ENCODE assay signal across 8 mouse cellular contexts in the genomic region with DNA sequence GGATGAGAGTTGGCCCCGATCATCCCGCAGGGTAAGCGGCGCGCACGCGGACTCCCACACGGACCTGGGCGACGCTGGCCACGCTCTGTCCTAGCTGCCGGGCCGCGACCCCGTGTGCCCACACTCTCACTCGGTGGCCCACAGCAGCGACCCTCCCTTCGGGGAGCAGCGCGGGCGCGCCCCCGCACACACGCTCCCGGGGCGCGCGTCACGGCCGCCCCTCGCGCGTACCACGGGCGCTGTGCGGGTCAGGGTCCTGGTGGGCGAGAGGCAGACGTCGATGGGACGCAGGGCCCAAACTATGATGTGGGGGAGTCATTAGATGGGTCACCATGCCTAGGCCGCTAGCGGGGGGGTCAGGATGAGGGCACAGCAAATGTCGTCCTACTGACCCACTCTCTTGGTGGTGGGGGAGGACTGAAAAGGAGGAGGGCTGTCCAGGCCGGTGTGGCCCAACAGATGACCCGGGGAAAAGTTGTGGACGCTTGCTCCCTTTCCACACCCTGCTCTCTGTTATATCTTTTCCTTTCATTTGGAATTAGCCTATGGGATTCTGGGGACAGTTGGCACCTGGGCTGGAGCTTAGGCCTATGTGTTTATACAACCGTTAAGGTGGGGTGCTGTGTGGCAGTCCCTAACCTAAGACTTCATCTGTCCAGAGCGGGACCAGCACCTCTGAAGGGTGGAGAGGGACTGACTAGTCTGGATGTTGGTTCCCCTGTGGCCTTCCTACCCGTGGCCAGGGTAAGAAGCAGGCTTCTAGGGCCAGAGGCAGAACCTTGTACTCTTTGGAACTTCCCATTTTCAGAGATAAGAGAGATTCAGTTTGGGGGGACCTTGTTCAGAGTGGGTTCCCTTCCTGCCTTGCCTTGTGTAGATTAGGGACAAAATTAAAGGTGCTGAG. TPM values are rescaled to one million over a fixed set of nuclear protein-coding genes. Genes with fewer than 3 reads are reported as not detected.
DNase-seq lines count a peak whose midpoint lies in the region; ATAC-seq and TF ChIP-seq lines count a peak whose summit lies in the region.

No protein-coding gene starts in this region.

- H3K27ac ChIP-seq in heart, postnatal 0 days (ENCODE audit: low read depth) = peak overlapping the region; percentile 87
- H3K27ac ChIP-seq in liver, embryonic 14.5 days = peak overlapping the region; percentile 16
- peak overlapping the region; percentile 31 for H3K27ac ChIP-seq in small intestine, adult 2 months (ENCODE audit: insufficient read depth, low read depth, low read length)

- peak overlapping the region; percentile 94 for H3K4me2 ChIP-seq in heart, postnatal 0 days (ENCODE audit: low read depth, low read length)
- H3K4me2 ChIP-seq in liver, embryonic 14.5 days (ENCODE audit: low read depth) = peak overlapping the region; percentile 72

- H3K9me3 ChIP-seq in heart, postnatal 0 days (replicated peaks; ENCODE audit: control insufficient read depth, low read length) = no peaks in the 10 kb centered on the region
- no peaks in the 10 kb centered on the region for H3K9me3 ChIP-seq in liver, embryonic 14.5 days (ENCODE audit: control insufficient read depth, low read length)

- peaks cover 40% of the 10 kb centered on the region for H3K4me1 ChIP-seq in heart, postnatal 0 days (ENCODE audit: control insufficient read depth, insufficient read depth)
- peaks cover 45 to 68% of the 10 kb centered on the region in 2 experiments for H3K4me1 ChIP-seq in liver, embryonic 14.5 days (replicated peaks; ENCODE audit: control insufficient read depth in 2 of 2, insufficient read depth in 2 of 2, low read length in 1 of 2)
- peaks cover 47% of the 10 kb centered on the region for H3K4me1 ChIP-seq in small intestine, adult 2 months (ENCODE audit: control insufficient read depth, insufficient read depth, insufficient read length, low read length)

- DNase-seq in embryo, embryonic 10 days (ENCODE audit: low spot score) = peak; percentile 47
- no peak for DNase-seq in embryo, embryonic 10.5 days (ENCODE audit: low spot score)
- DNase-seq in 416B (ENCODE audit: low read depth) = peak; percentile 59
- peak; percentile 78 for DNase-seq in cerebellum, adult 9-10 months
- no peak for DNase-seq in heart, postnatal 0 days (ENCODE audit: low spot score)
- no peak for DNase-seq in liver, embryonic 14.5 days (ENCODE audit: low read depth in 3 of 3, low spot score in 3 of 3)
- no peak for DNase-seq in frontal cortex, adult 2 months (ENCODE audit: extremely low spot score in 1 of 2, low spot score in 1 of 2)

- TF ChIP-seq POLR2A in small intestine, adult 2 months (IDR thresholded peaks at IDR 0.05; ENCODE audit: low read depth, low read length) = no peak

- TF ChIP-seq CTCF in heart, postnatal 0 days (IDR thresholded peaks at IDR 0.05; ENCODE audit: low read depth) = no peak
- TF ChIP-seq CTCF in liver, embryonic 14.5 days (IDR thresholded peaks at IDR 0.05; ENCODE audit: low read depth) = no peak
- no peak for TF ChIP-seq CTCF in small intestine, adult 2 months (IDR thresholded peaks at IDR 0.05; ENCODE audit: extremely low read depth, insufficient read length, insufficient replicate concordance, low read depth, low read length)

- ATAC-seq in heart, postnatal 0 days (ENCODE audit: insufficient read depth, low read depth) = peak; percentile 37
- ATAC-seq in liver, embryonic 14.5 days (ENCODE audit: insufficient read depth) = peak; percentile 48

- peak overlapping the region; percentile 89 for H3K4me3 ChIP-seq in heart, postnatal 0 days (ENCODE audit: low read depth, low read length)
- peak overlapping the region; percentile 60 to 74 for H3K4me3 ChIP-seq in liver, embryonic 14.5 days (ENCODE audit: insufficient read depth in 1 of 2, low read depth in 2 of 2, low read length in 2 of 2)
- peak overlapping the region; percentile 78 for H3K4me3 ChIP-seq in small intestine, adult 2 months (ENCODE audit: low read depth, low read length)

- 1% methylated on average over 38 of the region's 49 CpGs for WGBS in heart, postnatal 0 days
- under 1% methylated on average over 43 of the region's 49 CpGs for WGBS in liver, embryonic 14.5 days (ENCODE audit: insufficient replicate concordance)
- WGBS in small intestine, adult 2 months = 2% methylated on average over 49 of the region's 49 CpGs

- H3K27me3 ChIP-seq in heart, postnatal 0 days (ENCODE audit: control insufficient read depth, insufficient read depth, low read length) = no peaks in the 10 kb centered on the region
- no peaks in the 10 kb centered on the region for H3K27me3 ChIP-seq in liver, embryonic 14.5 days (ENCODE audit: control insufficient read depth, insufficient read depth, low read length)
- H3K27me3 ChIP-seq in small intestine, adult 2 months (ENCODE audit: control insufficient read depth, insufficient read depth, low read length) = no peaks in the 10 kb centered on the region

- no peaks in the 10 kb centered on the region for H3K36me3 ChIP-seq in heart, postnatal 0 days (replicated peaks; ENCODE audit: control insufficient read depth, insufficient read depth, low read length)
- H3K36me3 ChIP-seq in liver, embryonic 14.5 days (replicated peaks; ENCODE audit: control insufficient read depth, insufficient read depth, low read depth) = no peaks in the 10 kb centered on the region
- H3K36me3 ChIP-seq in small intestine, adult 2 months (ENCODE audit: control insufficient read depth, insufficient read depth, low read length) = no peaks in the 10 kb centered on the region

- TF ChIP-seq EP300 in heart, postnatal 0 days (IDR thresholded peaks at IDR 0.05; ENCODE audit: low read depth) = no peak
- TF ChIP-seq EP300 in liver, embryonic 14.5 days (IDR thresholded peaks at IDR 0.05; ENCODE audit: low read depth) = no peak

- peak overlapping the region; percentile 90 for H3K9ac ChIP-seq in heart, postnatal 0 days (replicated peaks; ENCODE audit: low read depth, low read length)
- H3K9ac ChIP-seq in liver, embryonic 14.5 days (replicated peaks) = peak overlapping the region; percentile 65

RNA-seq across cellular contexts. Expression of a gene that starts 1.7 kb away (rescaled TPM):
- total RNA-seq in heart, postnatal 0 days (2014; rRNA removed; ENCODE audit: low replicate concordance) = 31.8 and 35.0 TPM in 2 replicates
- polyA plus RNA-seq in heart, postnatal 0 days (2015; fragmentation: Nextera tagmentation; extraction: Ambion mirVana) = 15.4 and 16.2 TPM in 2 replicates
- 6.1 and 7.5 TPM in 2 replicates for polyA plus RNA-seq in liver, embryonic 14.5 days (2012; rRNA removed)
- polyA plus RNA-seq in liver, embryonic 14.5 days (2014; fragmentation: Nextera tagmentation; extraction: Ambion mirVana) = 2.5 and 4.0 TPM in 2 replicates
- polyA plus RNA-seq in small intestine, adult 2 months (2012; rRNA removed) = 10.5 and 25.1 TPM in 2 replicates
- 32.2 and 39.5 TPM in 2 replicates for polyA plus RNA-seq in frontal cortex, adult 2 months (2012; rRNA removed)

RNA-seq across cellular contexts. Expression of a gene that starts 25.6 kb away (rescaled TPM):
- 17.4 and 18.0 TPM in 2 replicates for total RNA-seq in heart, postnatal 0 days (2014; rRNA removed; ENCODE audit: low replicate concordance)
- 0.80 and 0.97 TPM in 2 replicates for polyA plus RNA-seq in heart, postnatal 0 days (2015; fragmentation: Nextera tagmentation; extraction: Ambion mirVana)
- polyA plus RNA-seq in liver, embryonic 14.5 days (2012; rRNA removed) = 0.11 and 0.12 TPM in 2 replicates
- 0.06 and 0.09 TPM in 2 replicates for polyA plus RNA-seq in liver, embryonic 14.5 days (2014; fragmentation: Nextera tagmentation; extraction: Ambion mirVana)
- 2.9 and 4.7 TPM in 2 replicates for polyA plus RNA-seq in small intestine, adult 2 months (2012; rRNA removed)
- 1.9 and 2.6 TPM in 2 replicates for polyA plus RNA-seq in frontal cortex, adult 2 months (2012; rRNA removed)

Comparison
In these comparisons a context has a peak if more than half of its experiments do, and no peak if none do; other contexts are left out.
1. DNase-seq: peak in embryo, embryonic 10 days (single experiment), 416B (single experiment) and cerebellum, adult 9-10 months (single experiment); none in embryo, embryonic 10.5 days (single experiment), heart, postnatal 0 days (single experiment), liver, embryonic 14.5 days (0 of 3) and frontal cortex, adult 2 months (0 of 2).
2. H3K27ac ChIP-seq: peak in every context shown above with its lines; median percentile 87 in heart, postnatal 0 days; 31 in small intestine, adult 2 months; 16 in liver, embryonic 14.5 days.
3. Peak in every context shown above with its lines, with median percentiles within 50 percentile points of each other: H3K4me3 ChIP-seq.